Mouse (Mus musculus) hindbrain, postnatal 0 days (tissue): ENCODE data around the gene Eif2b5. TPM values are rescaled to one million over a fixed set of nuclear protein-coding genes. Genes with fewer than 3 reads are reported as not detected.
"Not testable (repeated sequence)": the region's sequence is repeated elsewhere in the genome, so short reads cannot be mapped to it uniquely, and the experiment has no call there.

Experiments
- ATAC-seq: fragments of 200-750 bp; cut with Nextera tagmentation; 2 replicates; pipeline ENCODE4 v1.8.0; 2017; ENCODE audit warnings: mild to moderate bottlenecking, moderate TSS enrichment, moderate library complexity
- DNase-seq: peaks from one replicate; pipeline ENCODE4 v3.0.0-alpha.2; 2015; ENCODE audit warnings: low spot score
- H3K27ac ChIP-seq: fragments of 300-500 bp; sonication (generic); 2 replicates; pipeline ENCODE4 v1.5.1; 2014; ENCODE audit warnings: mild to moderate bottlenecking
- H3K27me3 ChIP-seq: fragments of 300-500 bp; sonication (generic); 2 replicates; pipeline ENCODE4 v1.6.1; 2014; ENCODE audit warnings: low read length, mixed read lengths; ENCODE audit not compliant: insufficient read depth
- H3K36me3 ChIP-seq: fragments of 300-500 bp; sonication (generic); 2 replicates; pipeline ENCODE4 v1.6.1; 2014; ENCODE audit warnings: low read length, mixed read lengths; ENCODE audit not compliant: insufficient read depth
- H3K4me1 ChIP-seq: fragments of 300-500 bp; sonication (generic); 2 replicates; pipeline ENCODE4 v1.6.1; 2014; ENCODE audit warnings: antibody characterized with exemption, low read length, mixed read lengths; ENCODE audit not compliant: insufficient read depth
- H3K4me2 ChIP-seq: fragments of 300-500 bp; sonication (generic); 2 replicates; pipeline ENCODE4 v1.6.1; 2014; ENCODE audit warnings: low read depth, mild to moderate bottlenecking, low read length, moderate library complexity, mixed read lengths
- H3K4me3 ChIP-seq: fragments of 300-500 bp; sonication (generic); 2 replicates; pipeline ENCODE4 v1.5.1; 2014; ENCODE audit warnings: low read length
- H3K9ac ChIP-seq: fragments of 300-500 bp; sonication (generic); replicated peaks from 2 replicates; pipeline ENCODE4 v1.6.1; 2014; ENCODE audit warnings: mild to moderate bottlenecking, low read length, moderate library complexity, mixed read lengths
- H3K9me3 ChIP-seq: fragments of 300-500 bp; sonication (generic); 2 replicates; pipeline ENCODE4 v1.6.1; 2016; ENCODE audit warnings: low read length, mixed read lengths
- CTCF ChIP-seq: IDR thresholded peaks from 2 replicates; pipeline ENCODE4 v1.5.1; 2016; ENCODE audit warnings: antibody characterized with exemption, control low read depth, low read depth
- WGBS: fragments of 180-500 bp; shearing (Covaris S2); extraction: QIAGEN DNeasy Blood & Tissue Kit; methylation state at CpG from one replicate; pipeline ENCODE4 v1.1.7; 2014; 5-methylcytosine and 5-hydroxymethylcytosine counted together
- polyA plus RNA-seq: library from polyadenylated mRNA; unstranded; fragments of >200 nt; fragmentation: Nextera tagmentation; extraction: Ambion mirVana; gene quantifications from 2 replicates; pipeline ENCODE4 v1.2.1, GENCODE M21; 2015
- total RNA-seq: library from RNA; depleted of rRNA; stranded (reverse); fragments of >200 nt; gene quantifications from 2 replicates; pipeline ENCODE4 v1.2.3, GENCODE M21; 2014

Gene Eif2b5
- total and polyA plus RNA-seq, 2 experiments from 2014 or later = 80.9 to 102 TPM

DNA sequence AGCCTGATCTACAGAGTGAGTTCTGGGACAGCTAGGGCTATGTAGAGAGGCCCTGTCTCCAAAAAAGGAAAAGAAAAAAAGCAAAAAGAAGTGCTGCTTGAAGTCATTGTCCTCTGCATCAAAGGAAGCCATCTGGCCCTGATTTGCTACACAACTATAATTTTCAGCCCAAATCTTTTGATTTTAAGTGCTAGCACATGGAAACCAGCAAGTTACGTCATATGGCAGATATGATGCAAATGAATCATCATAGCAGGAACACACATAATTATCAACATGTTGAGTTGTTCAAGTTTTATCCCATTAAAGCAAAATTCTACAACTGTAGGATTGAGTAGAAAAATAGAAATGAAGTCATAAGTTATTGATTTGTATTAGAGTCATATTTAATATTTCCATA, 10.5 kb upstream of the Eif2b5 start:
- H3K27ac ChIP-seq = no peak overlapping the region
- H3K9ac ChIP-seq = no peak overlapping the region
- 91% methylated on average over 1 of the region's 1 CpGs for WGBS
- H3K4me1 ChIP-seq = no peaks in the 10 kb centered on the region
- no peaks in the 10 kb centered on the region for H3K27me3 ChIP-seq
- ATAC-seq (no peak), DNase-seq (no peak)
- TF ChIP-seq CTCF = no peak
- no peaks in the 10 kb centered on the region for H3K36me3 ChIP-seq
- H3K4me3 ChIP-seq = no peak overlapping the region
- no peaks in the 10 kb centered on the region for H3K9me3 ChIP-seq
- no peak overlapping the region for H3K4me2 ChIP-seq

DNA sequence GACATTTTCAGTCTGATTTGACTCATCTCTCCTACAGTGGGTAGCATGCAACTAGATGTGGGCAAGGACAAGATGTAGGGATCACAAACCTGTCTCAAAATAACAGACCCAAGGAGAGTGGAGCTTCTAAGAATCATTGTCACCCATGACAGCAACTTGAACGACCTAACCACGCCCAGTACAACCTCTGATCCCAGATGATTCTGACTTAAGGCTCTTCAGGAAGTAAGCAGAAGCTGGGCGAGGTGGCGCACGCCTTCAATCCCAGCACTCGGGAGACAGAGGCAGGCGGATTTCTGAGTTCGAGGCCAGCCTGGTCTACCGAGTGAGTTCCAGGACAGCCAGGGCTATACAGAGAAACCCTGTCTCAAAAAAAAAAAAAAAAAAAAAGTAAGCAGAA, 9.9 kb upstream of the Eif2b5 start:
- not testable (repeated sequence) for DNase-seq, H3K9me3 ChIP-seq, H3K4me2 ChIP-seq, H3K4me1 ChIP-seq, H3K9ac ChIP-seq, H3K36me3 ChIP-seq, ATAC-seq, H3K27me3 ChIP-seq, H3K27ac ChIP-seq, H3K4me3 ChIP-seq
- WGBS = 86% methylated on average over 9 of the region's 9 CpGs

DNA sequence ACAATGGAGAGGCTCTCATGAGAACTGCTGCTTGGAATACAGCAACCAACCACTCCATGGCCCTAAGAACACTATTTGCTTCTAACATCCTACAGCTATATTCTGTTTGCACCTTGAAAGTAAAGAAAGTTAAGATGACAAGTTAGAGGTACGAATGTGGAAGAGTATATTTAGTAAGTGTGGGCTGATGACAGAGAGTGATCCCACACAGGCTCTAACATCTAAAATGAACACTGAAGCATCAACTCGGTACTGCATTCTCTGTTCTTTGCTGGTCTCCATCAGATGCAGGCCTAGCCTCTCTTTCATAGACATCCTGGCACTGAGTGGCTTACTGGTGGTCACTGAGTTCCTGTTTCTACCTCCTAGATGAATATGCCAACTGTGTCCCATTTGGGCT, 9.4 kb upstream of the Eif2b5 start:
- Histone ChIP-seq H3K36me3 (no peaks in the 10 kb centered on the region), H3K9ac (no peak overlapping the region), H3K4me2 (no peak overlapping the region), H3K9me3 (no peaks in the 10 kb centered on the region), H3K4me1 (no peaks in the 10 kb centered on the region), H3K27me3 (no peaks in the 10 kb centered on the region), H3K27ac (no peak overlapping the region), H3K4me3 (no peak overlapping the region)
- WGBS = 85% methylated on average over 2 of the region's 2 CpGs
- TF ChIP-seq CTCF = no peak
- DNase-seq (no peak), ATAC-seq (no peak)

DNA sequence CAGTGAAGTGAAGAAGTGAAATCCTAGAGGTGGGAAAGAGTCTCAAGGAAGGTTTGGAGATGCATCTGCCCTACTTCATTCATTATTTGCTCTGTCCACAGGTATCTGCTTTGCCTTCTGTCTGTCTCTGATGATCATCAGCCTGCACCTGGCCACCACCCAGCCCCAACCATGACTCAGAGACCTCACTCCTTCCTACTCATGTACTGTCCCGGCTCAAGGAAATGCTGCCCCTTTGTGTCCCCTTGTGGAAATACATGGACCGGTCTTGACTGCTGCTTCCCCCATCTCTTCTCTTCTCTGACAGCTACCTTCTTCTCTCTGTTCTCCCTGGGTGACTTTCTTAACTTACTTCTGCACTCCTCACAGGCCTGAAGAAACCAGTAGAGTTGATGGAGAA, 8.0 kb upstream of the Eif2b5 start:
- 56% methylated on average over 2 of the region's 2 CpGs for WGBS
- H3K27ac ChIP-seq = no peak overlapping the region
- no peak overlapping the region for H3K9ac ChIP-seq
- H3K36me3 ChIP-seq = no peaks in the 10 kb centered on the region
- DNase-seq = no peak
- H3K27me3 ChIP-seq = no peaks in the 10 kb centered on the region
- no peaks in the 10 kb centered on the region for H3K9me3 ChIP-seq
- ATAC-seq = no peak
- TF ChIP-seq CTCF = no peak
- no peak overlapping the region for H3K4me3 ChIP-seq
- no peak overlapping the region for H3K4me2 ChIP-seq
- no peaks in the 10 kb centered on the region for H3K4me1 ChIP-seq

DNA sequence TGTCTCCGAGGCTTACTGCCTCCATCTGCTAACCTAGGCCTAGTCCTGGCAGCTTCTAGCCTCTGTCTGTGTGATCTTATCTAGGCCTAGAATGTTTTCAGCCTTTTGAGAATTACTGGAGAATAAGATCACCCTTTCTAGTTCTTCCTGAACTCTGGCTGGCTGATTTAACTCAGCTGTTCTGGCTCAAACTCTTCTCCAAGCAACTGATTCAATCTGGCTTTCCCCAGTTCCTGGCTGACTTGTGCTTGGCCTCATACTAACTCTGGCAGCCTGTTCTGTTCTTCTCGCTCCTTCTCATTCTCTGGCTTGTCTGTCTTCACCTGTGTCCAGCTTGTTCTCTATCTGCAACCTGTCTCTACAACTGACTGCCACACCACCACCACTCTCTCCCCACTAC, 7.3 kb upstream of the Eif2b5 start:
- DNase-seq = no peak
- no peak for ATAC-seq
- Histone ChIP-seq H3K27ac (no peak overlapping the region), H3K27me3 (no peaks in the 10 kb centered on the region), H3K9me3 (no peaks in the 10 kb centered on the region), H3K36me3 (no peaks in the 10 kb centered on the region), H3K4me3 (no peak overlapping the region), H3K4me1 (no peaks in the 10 kb centered on the region), H3K9ac (no peak overlapping the region), H3K4me2 (no peak overlapping the region)
- WGBS = 74% methylated on average over 2 of the region's 2 CpGs
- no peak for TF ChIP-seq CTCF

DNA sequence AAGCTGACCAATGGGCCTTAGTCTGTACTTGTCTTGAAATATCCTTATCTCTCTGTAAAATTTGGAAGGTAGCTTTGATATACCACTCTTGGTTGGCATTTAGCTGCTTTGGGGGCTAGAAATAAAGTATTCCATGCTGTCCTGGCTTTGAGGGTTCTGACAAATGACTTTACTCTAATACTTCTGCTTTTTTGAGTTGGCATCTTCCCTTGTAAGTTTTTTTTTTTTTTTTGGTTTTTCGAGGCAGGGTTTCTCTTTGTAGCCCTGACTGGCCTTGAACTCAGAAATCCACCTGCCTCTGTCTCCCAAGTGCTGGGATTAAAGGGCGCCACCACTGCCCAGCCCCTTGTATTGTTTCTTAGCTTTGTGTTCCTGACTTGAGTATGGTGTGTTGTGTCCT, 5.2 kb upstream of the Eif2b5 start:
- no peak for ATAC-seq
- no peak for TF ChIP-seq CTCF
- 92% methylated on average over 2 of the region's 2 CpGs for WGBS

DNA sequence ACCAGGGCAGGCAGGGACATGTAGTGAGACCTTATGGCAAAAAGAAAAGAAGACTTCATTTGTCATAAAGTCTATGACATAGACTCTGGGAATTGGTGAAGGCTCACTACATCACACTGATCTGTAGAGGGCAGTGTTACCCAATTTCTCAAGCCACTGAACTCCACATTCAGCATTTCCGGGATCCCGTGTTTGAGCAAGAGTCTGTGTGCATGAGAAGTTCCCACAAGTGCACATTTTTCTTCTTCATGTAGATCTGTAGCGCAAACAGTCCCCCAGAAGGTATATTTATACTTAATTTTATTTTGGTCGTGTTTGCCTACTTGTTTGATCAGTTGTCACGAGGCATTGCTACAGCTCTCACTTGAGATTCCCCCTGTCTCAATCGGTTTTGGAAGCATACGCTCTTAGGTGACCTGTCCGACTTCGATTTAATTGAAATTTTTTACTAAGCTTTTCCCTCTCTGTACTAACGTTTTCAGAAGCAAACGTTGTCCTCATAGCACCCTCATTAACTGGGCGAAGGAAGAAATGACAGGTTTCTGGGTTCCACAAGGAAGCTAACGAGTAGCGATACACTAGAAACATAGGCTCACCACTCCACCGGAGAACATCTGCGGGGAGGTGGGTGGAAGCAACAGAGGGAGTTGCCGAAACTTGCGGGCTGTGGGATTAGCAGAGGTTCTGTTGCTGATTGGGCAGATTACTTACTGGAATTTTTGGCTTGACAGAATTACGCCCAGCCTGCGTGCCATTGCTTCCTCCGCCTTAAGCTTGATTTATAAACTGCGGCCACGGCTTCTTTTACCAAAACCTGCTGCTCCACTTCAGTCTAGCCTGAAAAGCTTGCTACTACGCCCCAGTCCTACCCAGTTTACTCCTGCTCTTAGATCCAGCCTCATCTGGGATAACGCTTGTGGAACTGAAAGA, 1.7 kb upstream of the Eif2b5 start:
- peak overlapping the region; percentile 4; the same call in 1 of the 2 replicates for H3K9ac ChIP-seq
- peak; percentile 88 for DNase-seq
- ATAC-seq = peak; percentile 38

More for the DNA sequence above, 5.2 kb upstream of the Eif2b5 start:
- H3K4me1 ChIP-seq = no peaks in the 10 kb centered on the region
- H3K4me3 ChIP-seq = no peak overlapping the region
- H3K27me3 ChIP-seq = no peaks in the 10 kb centered on the region
- no peaks in the 10 kb centered on the region for H3K36me3 ChIP-seq
- H3K9ac ChIP-seq = no peak overlapping the region
- H3K9me3 ChIP-seq = no peaks in the 10 kb centered on the region
- no peak overlapping the region for H3K4me2 ChIP-seq
- DNase-seq = no peak
- H3K27ac ChIP-seq = no peak overlapping the region

More for the DNA sequence above, 1.7 kb upstream of the Eif2b5 start:
- Histone ChIP-seq H3K4me3 (peak overlapping the region; percentile 28), H3K9me3 (no peaks in the 10 kb centered on the region), H3K4me1 (no peaks in the 10 kb centered on the region; the same call in 1 of the 2 replicates), H3K36me3 (peaks cover 10% of the 10 kb centered on the region), H3K27me3 (no peaks in the 10 kb centered on the region), H3K4me2 (peak overlapping the region; percentile 59), H3K27ac (no peak overlapping the region)
- WGBS = 24% methylated on average over 25 of the region's 25 CpGs
- TF ChIP-seq CTCF = peak; percentile 84
